Mouse (Mus musculus): ENCODE measurements around the gene Map4.

Gene Map4

DNA sequence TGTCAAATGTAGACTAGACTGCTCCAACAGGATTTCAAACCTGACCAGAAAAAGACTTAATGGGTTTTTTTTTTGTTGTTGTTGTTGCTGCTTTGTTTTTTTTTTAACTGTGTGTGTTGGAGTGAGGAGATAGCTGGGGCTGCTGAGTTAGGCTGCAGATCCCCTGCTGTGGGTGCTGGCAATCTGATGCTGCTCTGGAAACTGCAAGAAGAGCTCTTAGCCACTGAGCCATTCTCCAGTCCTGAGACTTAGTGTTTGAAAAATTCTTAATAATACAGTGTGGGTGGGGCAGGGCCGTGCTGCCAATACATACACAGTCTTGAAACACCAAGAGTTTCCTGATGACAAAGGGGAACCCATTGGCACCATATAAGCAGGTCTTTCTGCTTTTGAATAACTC, 70.7 kb downstream of the Map4 start:
- DNase-seq (ENCODE audit: extremely low spot score) = no peak

DNA sequence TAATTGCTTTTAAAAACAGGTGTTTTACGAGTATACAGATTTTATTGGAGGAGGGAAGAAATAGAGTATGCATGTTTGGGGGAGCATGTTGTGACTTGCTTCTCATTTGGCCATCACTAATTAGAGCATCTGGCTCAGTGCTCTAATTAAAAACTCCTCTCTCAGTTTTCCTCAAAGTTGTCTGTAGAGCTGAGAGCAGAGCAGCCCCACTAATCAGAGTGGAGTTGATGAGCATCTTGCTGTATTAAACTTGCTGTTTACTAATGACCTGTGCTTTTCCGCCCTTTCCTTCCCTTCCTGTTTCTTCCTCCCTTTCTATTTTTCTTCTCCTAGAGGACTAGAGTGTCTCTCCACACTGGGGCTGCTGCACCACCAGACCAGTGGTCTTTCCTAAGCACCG, 71.2 kb downstream of the Map4 start:
- DNase-seq (ENCODE audit: extremely low spot score) = no peak

DNA sequence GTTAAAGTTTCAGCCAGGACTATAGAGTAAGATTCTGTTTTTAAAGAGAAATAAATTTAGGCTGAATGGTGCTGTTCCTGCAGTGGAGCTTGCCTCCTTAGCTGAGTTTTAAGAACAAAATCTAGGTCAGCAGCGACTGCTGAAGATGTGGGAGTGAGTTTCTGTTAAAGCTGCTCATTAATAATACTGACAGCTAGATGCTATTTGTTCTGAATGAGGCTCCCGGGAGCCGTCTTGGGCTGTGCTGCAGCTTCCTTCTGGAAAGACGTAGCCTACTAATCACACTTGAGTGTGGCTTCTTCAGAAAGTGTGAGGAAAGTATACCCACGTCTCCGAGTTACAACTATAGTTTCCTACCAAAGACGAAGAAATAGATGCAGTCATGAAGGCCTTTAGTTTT, 88.0 kb downstream of the Map4 start:
- peak; percentile 22 for DNase-seq (ENCODE audit: extremely low spot score)

DNA sequence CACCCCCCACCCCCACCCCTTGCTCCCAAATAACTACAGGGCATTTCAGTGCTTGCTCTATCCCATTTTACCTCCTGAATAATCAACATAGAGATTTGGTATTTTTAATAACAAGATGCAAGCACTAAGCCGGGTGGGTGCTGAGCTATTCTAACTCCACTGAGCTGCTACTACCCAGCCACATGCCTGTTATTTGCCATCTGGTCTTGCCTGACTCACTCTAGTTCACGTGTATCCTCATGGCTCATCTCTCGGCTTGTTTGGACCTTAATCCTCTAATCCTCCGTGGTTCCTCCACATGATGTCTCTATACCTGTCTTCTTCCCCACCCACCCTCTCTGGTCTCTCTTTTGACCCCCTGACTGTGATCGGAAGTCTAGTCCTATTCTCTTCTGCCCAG, 89.1 kb downstream of the Map4 start:
- no peak for DNase-seq (ENCODE audit: extremely low spot score)

DNA sequence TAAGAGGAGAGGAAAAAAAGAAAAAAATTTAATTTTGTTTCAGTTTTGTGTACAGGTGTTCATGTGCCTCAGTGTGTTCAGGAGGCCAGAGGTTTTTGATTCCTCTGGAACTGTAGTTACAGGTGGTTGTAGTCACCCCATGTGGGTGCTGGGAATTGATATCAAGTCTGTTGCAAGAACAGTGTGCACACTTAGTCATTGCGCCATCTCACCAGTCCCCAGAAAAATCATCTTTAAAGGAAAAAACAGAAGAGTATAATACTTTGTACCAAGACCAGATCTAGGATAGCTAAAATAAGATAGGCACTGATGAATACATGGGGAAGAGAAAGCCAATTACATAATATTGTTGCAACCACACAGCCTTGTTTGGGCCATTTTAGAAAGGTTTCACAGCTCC, 90.2 kb downstream of the Map4 start:
- DNase-seq (ENCODE audit: extremely low spot score) = no peak

DNA sequence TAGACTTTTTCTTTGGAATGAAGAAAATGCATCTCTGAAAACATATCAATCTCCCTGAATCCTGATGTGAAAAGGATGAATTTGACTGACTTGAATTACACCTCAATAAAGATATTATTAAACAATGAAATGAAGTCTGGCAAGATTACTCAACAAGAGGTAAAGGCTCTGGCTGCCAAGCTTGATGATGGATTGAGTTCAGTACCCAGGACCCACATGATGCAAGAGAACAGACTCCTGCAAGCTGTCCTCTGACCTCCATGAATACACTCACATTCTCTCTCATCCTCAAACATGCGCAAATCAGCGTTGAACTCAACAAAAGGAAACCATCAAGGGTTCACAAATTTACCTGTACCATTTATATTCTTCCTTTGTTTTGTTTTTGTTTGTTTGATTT, 90.9 kb downstream of the Map4 start:
- no peak for DNase-seq (ENCODE audit: extremely low spot score)

DNA sequence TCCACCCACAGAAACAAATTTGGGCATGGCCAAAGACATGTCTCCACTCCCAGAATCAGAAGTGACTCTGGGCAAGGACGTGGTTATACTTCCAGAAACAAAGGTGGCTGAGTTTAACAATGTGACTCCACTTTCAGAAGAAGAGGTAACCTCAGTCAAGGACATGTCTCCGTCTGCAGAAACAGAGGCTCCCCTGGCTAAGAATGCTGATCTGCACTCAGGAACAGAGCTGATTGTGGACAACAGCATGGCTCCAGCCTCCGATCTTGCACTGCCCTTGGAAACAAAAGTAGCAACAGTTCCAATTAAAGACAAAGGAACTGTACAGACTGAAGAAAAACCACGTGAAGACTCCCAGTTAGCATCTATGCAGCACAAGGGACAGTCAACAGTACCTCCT, 103.8 kb downstream of the Map4 start:
- no peak for DNase-seq (ENCODE audit: extremely low spot score)

DNA sequence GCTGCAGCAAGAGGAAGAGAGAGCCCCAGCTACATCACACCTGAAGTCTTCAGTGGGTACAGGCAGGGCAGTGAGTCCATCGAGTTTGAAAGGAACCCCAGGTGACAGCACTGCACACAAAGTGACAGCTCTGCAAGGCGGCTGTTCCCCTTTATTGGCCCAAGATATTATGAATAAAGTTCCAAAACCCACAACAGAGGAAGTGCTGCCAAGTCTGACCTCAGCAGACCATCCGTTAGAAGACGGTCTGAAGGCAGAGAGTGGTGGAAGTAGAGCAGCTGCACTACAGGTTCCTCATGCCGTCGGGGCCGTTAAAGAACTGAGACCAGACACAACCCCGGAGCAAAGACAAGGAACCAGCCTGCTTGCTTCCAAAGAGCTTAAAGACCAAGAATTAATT, 106.6 kb downstream of the Map4 start:
- DNase-seq (ENCODE audit: extremely low spot score) = no peak

DNA sequence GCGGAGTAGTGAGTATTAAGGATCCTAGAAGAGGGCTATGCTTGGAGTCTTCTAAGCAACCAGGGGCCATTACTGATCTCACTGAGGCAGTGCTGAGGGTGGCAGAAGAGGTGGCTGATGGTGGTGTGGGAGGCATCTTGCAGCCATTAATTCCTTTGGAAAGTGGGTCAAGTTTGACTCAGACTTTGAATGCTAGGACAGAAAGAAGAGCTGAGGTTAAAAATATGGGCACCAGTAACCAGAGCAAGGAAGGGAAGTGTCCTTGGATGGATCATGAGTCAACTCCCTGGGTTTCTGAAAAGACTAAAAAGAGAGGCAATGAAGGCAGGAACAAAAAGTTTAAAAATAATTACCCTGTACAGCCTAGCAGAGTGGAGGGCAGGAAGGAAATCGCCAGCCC, 107.2 kb downstream of the Map4 start:
- DNase-seq (ENCODE audit: extremely low spot score) = no peak

DNA sequence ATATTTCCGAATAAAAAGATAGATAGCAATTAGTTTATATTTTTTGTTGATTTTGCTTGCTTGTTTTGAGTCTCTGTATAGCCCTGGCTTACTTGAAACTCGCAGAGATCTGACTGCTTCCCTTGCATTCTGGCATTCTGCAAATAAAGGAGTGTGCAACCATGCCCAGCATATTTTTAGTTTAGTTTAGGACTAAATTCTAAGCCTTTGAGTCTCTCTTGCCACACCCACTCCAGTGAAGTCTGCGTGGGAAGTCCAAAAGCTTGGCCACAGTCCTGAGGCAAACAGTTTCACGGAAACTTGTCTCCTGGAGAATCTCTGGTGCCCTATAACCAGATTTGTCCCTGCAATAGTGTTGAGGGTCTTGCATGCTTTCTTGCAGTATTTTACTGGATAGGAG, 113.1 kb downstream of the Map4 start:
- DNase-seq (ENCODE audit: extremely low spot score) = no peak

DNA sequence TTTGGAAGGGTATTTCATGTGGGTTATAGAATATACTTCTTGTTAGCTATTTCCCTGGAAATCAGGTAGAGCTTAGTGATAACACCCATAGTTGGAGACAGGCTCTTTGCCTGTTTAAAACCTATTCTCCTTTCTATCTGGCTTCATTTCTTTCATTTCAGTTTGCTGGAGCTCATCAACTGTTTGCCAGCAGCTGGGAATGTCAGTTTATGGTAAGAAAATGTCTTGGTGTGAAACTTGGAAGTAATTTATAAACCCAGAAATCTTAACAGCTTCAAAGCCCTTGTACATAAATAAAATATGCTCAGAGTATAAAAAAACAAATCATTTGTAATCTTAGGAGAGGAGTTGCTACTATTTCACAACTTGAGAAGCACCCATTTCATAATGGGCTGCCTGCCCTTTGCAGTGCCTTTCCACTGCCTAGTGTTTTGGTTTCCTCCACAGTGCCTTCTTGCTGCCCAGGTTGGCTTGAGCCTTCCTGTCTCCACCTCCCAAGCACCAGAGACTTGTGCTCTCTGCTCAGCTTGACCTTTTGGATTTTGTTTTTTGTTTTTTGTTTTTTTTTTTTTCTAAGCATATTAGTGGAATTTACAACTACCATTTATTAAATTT, 114.6 kb downstream of the Map4 start:
- no peak for DNase-seq (ENCODE audit: extremely low spot score)

DNA sequence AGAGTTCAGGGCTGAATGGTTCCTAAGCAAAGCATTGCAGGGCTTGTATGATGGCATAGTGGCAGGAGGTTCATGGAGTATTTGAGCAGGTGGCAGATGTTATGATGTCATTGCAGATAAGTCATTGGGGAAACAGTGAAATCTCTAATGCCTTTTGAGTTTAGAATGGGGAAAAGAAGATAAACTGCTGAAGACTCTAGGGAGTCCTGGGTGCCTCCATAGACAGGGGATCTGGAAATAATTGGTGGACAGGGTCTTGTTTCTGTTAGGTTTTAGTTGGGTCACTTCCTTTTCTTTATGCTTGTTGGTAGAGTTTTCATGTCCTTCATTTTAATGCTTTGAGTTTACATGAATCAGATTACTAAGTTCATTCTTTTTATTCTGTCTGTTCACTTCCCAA, 116.0 kb downstream of the Map4 start:
- no peak for DNase-seq (ENCODE audit: extremely low spot score)

DNA sequence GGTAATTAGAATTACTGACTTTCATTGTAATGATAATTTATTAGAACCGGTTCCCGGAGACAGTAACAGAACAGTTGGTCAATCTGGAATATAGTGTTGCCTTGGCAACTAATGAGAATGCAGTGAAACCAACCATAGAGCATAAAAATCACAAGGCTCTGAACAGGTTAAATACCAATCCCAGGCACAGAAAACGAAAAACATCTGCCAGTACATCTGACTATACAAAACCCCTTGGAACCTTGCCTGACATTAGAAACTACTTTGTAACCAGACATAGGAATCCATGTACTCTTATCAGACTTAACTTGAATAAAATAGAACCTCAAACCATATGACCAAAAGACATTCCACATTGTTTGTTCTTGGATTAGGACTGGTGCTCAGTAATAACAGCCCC, 116.6 kb downstream of the Map4 start:
- DNase-seq (ENCODE audit: extremely low spot score) = no peak

DNA sequence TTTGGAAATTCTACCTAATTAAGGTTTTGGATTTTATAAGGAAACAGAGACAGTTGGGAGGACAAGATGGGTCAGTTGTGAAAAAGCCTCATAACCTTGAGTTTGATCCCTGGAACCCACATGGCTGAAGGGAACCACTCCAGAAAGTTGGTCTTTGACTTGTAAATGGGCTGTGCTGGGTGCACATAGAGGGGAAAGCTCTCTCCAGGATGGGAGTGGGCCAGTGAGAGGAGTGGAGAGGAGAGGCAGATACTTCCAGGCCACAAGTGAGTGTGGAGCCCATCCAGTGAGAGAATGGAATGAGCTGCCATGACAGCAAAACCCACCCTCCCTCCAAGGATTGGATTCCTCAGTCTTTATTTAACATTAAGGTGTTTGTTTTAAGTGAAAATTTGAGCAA, 119.9 kb downstream of the Map4 start:
- DNase-seq (ENCODE audit: extremely low spot score) = no peak

DNA sequence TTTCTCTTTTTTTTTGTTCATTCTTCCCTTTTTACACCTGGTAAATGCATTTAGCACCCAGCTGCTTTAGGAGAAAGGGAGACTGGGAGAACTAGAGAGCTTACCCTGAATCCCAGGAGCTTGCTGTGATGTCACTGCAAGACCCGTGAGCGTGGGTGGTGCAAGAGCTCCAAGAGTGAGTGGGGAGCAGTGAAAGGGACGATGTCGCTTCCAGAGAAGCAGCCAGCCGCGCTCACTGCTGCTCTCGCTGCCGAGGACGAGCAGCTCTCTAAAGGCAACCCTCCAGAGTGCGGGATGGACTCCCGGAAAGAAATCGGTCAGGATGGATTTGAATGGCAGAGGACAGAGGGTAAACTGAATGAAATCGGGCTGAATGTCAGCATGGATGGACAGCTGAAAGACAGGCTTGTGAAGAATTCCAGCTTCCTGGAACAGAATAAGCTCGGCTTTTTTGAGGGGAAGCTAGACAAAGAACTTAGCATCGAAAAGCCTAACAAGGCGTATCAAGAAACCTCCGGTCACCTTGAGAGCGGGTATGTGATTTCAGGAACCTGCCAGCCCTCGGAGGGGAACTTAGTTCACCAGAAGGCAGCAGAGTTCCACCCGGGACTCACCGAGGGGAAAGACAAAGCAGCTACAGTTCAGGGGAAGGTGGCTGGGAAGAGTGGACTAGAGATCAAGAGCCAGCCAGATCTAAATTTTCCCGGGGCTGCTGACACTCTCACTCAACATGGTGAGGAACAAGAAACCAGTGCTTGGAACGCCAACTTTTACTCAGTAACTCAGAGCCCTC, 120.8 kb downstream of the Map4 start:
- DNase-seq (ENCODE audit: extremely low spot score) = peak; percentile 24

DNA sequence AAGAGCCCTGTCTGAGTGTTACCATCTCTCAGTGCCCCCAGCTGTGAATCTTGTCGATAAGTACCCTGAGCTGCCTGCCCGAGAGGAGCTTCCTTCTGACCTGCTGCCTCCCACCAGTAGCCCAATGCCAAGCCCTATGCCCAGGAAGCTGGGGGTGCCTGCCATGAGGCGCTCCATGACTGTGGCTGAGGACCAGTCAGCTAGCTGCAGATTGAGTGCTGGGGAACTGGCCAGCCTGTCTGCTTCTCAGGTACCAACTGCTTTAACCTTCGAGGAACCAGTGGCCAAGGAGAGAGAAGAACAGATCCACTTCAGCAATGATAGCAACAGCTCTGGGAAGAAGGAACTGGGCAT, 121.7 kb downstream of the Map4 start:
- no peak for DNase-seq (ENCODE audit: extremely low spot score)

DNA sequence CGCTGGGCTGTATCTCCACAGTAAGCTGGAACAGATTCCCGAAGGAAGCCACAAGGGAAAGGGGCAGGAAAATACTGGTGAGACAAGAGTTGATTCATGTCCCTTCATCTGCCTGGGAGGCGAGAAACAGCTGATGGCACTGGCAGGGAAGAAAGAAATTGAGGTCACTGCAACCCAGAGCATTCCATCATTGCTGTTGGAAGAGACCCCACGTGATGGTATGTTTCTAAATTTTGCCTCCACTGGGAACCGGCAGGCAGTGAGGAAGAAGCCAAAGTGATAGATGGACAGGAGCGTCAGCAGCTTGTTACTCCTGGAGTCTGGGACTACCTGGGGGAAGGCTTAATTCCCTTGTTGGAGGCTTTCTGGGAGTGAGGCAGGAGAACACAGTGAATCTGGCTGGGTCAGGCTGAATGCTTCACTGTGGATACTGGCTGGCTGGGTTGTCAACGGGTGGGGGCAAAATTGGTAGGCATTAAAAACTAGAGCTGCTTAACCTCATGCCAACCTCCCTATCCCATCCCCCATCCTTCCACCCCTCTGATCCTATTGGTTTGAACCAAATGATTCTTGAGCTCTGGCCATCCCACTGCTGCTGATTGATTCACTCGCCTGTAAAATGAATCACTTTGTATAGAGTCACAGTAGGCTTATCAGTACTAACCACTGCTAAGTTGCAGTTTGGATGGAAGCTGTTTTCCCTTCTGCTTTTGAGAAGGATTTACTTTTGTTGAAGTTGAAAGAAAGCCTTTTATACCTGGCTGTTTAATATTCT, 122.2 kb downstream of the Map4 start:
- DNase-seq (ENCODE audit: extremely low spot score) = peak; percentile 58

DNA sequence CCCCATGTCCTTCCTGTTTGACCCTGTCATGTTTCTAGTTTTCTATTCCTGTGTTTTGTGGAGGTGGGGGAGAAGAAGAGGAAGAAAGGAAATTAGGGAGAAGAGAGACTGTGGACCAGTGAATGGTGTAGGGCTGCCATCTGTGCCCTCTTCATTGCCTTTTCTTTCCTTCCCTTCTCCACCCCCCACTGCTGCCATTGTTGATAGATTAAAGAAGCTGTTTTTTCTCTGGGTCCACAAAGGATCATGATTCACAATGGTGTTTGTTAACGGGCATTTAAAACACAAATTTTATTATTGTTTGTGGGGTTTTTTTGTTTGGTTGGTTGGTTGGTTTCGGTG, 122.8 kb downstream of the Map4 start:
- peak; percentile 28 for DNase-seq (ENCODE audit: extremely low spot score)

DNA sequence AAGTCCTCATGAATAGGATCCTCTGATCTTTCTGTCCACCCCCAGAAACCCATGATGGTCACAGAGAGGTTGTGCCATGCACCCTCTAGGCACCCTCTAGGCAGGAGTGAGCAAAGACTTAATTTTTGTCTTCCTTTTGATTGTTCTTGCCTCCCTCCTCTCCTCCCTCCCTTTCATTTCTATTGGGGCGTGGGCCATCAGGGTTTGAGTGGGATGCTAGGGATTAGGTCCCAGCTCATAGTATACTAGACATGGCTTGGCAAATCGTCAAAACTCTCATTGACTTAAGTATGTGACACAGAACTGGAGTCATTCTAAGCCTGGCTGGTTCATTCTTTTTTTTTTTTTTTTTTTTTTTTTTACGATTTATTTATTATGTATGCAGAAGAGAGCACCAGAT, 123.5 kb downstream of the Map4 start:
- DNase-seq (ENCODE audit: extremely low spot score) = no peak

DNA sequence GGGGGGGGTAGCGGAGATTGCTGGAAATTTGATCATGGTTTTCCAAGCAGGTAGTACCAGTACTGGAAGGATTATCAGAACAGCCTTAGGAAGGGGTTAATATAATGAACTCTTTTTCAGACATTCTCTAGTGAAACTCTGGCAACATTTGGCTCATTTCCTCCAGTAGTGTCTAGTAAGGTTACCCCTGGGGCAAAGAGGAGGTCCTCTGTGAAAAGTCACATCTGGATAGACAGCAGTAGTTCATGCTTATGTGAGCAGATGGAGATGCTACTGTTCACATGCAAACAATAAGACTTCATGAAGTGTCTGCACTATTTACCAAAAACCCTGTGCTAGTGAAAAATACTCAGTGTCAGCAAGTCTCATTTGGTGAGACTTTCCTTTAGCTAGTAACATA, 125.9 kb downstream of the Map4 start:
- no peak for DNase-seq (ENCODE audit: extremely low spot score)

DNA sequence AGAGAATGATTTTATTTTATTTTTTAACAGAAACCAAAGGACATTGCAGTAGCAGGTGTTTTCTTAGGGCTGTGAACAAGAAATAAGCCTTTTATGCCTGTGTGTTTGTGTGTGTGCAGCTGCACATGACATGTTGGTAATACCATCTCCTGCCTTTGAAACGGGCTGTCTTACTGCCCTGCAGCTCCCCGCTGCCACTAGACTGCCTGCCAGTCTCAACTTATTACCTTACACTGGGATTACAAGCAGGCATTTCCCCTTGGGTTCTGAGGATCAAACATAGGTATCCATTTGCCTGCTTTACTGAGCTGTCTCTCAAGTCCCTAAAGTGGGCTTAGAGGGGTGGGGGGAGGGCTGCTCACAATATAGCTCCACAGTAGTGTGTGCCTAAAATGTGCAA, 129.5 kb downstream of the Map4 start:
- DNase-seq (ENCODE audit: extremely low spot score) = no peak

DNA sequence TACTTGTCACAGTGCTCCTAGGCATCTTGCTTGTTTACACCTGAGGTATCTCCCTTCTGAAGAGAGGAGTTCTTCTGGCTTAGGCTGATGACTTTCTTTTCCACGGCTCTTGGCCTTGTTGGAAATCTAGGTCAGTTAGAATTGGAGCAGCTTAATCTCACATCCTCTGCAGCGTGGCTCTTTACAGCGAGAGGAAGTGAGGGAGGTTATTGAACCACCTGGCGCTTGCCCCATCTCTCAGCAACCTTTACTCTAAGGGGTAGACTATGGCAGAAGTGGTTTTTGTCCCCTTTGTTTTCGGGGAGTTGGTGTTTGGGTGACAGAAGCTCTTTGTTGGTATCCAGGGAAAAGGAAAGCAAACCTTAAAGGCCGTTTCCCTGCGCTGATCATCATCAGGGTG, 131.1 kb downstream of the Map4 start:
- no peak for DNase-seq (ENCODE audit: extremely low spot score)

DNA sequence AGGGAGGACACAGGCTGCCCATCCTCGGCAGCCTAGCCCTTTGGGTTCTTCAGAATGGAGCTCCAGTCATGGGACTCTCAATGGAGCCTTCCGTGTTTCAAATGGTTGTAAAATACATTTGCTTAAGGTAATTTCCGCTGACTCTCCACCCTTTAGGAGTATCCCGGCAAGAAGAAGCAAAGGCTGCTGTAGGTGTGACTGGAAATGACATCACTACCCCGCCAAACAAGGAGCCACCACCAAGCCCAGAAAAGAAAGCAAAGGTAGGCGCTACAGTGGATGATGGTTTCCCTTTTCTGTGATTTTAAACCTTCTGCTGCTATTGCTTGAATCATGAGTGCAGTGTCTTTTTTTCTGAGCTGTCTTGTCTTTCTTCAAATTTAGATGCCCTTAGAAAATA, 131.6 kb downstream of the Map4 start:
- no peak for DNase-seq (ENCODE audit: extremely low spot score)

Measured in embryo, embryonic 9.5 days (tissue).